Mouse (Mus musculus) erythroblast, adult 5-6 weeks (primary cell): Measurements from ENCODE around the gene Spem2. TPM values are rescaled to one million over a fixed set of nuclear protein-coding genes. Genes with fewer than 3 reads are reported as not detected.
"Not testable (repeated sequence)": the region's sequence is repeated elsewhere in the genome, so short reads cannot be mapped to it uniquely, and the experiment has no call there.

Experiments used
- ATAC-seq: replicated peaks from 2 replicates; pipeline ENCODE4 v1.8.0; 2016; ENCODE audit warnings: moderate number of reproducible peaks, mild to moderate bottlenecking, moderate TSS enrichment, inconsistent platforms; ENCODE audit not compliant: poor library complexity, low FRiP score, severe bottlenecking
- total RNA-seq, 2 experiments: library from RNA; stranded (forward) in 1 of 2; stranded (reverse) in 1 of 2; fragments of 150-400 nt in 1 of 2; fragments of 200-764, 138-1000 nt in 1 of 2; gene quantifications; 2 replicates each; pipeline versions ENCODE4 v1.2.3 to v1.2.4; 2015 to 2017; ENCODE audit warnings: low replicate concordance in 2 of 2

Spem2 gene
- total RNA-seq (2015; ENCODE audit: low replicate concordance) (not detected in 2 replicates), total RNA-seq (2017; ENCODE audit: low replicate concordance) (not detected in 2 replicates)

DNA sequence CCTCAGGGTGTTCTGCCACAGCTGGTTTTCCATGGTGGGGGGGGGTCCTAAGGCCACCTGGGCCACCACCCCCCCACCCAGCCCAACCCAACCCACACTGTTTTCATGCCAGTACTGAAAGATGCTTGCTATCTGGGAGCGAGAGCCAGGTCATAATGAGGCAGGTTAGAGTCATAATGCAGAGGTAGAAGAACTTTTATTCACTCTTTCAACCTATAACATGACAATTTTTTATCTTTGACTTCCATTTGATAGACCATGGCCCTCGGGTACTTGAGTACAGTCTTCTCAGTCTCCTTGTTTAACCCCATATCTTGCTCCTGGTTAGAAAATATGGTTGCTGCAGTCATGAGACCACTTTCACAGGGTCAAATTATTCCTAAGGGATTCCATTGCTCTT lies at the start of gene Spem2:
Gene Spem2, minus strand, starts transcription at position 101 of the 400 bp plus-strand sequence.
- no peak for ATAC-seq

DNA sequence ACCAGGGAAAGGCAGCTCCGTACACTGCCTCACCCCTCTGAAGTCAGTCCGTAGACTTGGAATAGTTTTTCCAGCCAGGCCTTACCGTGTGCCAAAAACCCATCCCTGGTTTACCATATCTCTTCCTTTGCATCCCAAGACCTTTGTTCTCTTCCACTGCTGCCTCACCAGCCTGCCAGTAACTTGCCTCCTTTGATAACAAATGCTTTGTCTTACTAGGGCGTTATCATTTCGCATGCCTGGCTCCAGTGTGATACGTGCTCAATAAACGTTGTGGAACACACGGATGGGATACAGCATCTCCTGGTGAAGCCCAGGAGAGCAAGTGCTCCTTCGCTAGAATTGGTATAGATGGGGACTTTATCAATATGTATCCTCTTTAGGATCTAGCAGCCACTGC lies 49.1 kb upstream of the Spem2 start:
- ATAC-seq: no peak

DNA sequence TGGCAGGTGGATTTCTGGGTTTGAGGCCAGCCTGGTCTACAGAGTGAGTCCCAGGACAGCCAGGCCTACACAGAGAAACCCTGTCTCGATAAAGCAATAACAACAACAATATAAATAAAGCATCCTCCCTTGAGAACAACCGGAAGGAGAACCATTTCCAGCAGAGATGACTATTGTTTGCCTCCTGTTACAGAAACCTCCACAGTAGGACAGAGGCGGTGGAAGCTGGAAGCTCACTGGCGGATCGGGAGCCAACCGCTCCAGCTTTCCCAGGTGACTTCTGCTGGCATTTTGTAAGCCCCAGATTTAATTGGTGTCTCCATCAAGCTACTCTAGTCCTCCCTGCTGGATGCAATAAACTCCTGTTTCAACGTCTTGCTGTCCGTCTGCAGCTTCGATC lies 47.3 kb upstream of the Spem2 start:
- no peak for ATAC-seq

DNA sequence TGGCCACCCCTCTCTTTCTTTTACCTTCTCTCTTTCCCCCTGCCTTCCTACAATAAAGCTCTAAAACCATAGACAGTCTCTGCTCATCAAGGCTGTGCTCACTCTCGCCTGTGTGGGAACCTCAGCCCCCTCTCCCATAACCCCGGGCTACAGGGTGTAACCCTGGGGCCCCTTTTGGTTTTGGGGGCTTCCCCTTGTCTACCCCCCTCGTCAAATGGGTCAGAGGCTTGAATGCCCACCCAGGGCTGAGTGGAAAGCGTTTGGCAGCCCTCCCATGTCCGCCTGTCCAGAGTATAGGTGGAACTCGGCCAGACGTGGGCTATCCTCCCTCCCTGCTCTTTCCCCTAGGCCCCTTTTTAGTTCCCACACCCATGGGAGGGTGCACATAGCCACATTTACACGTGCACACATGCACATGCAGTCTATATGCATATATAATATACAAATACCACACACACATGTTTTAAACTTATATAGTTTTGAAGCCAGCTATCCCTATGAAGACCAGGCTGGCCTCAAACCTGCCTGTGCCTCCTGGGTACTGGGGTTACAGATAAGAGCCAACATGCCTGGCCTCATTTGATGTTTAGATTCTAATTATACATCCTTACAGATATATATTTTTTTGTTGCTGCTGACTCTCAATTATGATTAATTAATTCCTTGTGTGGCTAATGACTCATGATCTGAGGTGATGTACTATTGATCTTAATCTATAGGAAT lies 46.0 kb upstream of the Spem2 start:
- peak; percentile 54; the same call in 1 of the 2 replicates for ATAC-seq

- ATAC-seq: not testable (repeated sequence)
Observed at GRCm38 (mm10) chr11:69863729-69864128, 45.5 kb upstream of the Spem2 start.

- no peak for ATAC-seq
Observed at GRCm38 (mm10) chr11:69858113-69858998, 40.1 kb upstream of the Spem2 start, which contains the start of gene Tnk1. TSS of gene Tnk1 (minus strand) at chr11:69858730.

GRCm38 (mm10) chr11:69855347-69855746 lies 37.1 kb upstream of the Spem2 start:
- ATAC-seq: peak; percentile 60

DNA sequence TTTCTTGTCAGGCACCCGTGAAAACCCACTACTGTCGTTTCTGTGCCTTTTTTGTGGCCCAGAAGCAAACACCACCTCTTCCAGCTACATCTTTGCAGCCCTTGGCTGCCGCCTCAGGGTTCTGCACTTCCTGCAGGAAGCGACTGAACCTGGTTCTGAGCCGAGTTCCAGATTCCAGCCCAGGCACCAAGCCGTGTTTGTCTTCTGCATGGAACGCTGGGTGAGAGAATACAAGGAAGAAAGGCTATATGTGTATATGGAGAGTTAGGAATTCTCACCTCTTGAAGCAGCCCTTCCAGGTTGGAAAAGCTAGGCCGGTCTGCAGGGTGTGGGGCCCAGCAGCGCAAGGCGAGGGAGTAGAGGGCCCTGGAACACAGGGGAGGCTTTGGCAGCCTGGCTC lies 36.4 kb upstream of the Spem2 start:
- 0 out of 2 replicates have a peak, but pooled peaks have one; percentile 9 for ATAC-seq

DNA sequence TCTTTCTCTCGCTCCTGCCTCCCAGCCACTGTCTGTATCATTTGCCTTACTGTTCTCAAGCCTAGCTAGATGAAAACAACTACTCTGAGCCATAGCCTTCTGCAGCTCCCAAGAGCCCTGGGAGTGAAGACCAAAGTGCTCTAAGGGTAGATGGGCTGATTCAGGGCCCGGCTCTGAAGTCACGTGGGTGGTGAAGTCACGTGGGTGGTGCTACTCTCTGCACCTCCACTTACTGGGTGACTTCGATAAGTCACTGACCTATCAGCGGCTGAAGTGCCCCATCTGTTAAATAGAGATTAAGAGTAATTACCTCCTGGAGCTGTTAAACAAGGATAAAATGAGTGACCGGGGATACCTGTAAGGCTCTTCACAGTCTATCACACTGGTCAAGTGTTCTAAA lies 35.7 kb upstream of the Spem2 start:
- peak; percentile 83 for ATAC-seq

- ATAC-seq: no peak
Observed at GRCm38 (mm10) chr11:69850754-69851153, 32.5 kb upstream of the Spem2 start.

DNA sequence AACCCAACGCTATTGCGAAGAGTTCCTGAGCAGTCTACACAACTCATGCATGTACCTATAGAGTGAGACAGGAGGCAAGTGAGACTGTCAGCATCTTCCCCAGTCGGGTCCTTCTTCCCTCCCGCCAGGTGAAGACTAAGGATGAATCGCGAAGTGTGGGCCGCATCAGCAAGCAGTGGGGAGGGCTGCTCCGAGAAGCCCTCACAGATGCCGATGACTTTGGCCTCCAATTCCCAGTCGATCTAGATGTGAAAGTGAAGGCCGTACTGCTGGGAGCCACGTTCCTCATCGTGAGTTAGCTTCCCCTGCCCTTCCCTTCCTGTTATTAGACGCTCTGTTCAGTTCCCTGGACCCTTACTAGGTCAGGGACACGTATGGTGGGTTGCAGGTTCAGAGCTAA lies 31.6 kb upstream of the Spem2 start:
- no peak for ATAC-seq

- no peak for ATAC-seq
Observed at GRCm38 (mm10) chr11:69849128-69849527, 30.9 kb upstream of the Spem2 start.

- ATAC-seq: no peak
Observed at GRCm38 (mm10) chr11:69848021-69848420, 29.8 kb upstream of the Spem2 start.

GRCm38 (mm10) chr11:69846738-69847688 lies 28.7 kb upstream of the Spem2 start:
- peak; percentile 61 for ATAC-seq

GRCm38 (mm10) chr11:69846198-69846680 lies 28.0 kb upstream of the Spem2 start, which contains the start of gene Plscr3:
TSS of gene Plscr3 (plus strand) at chr11:69846376.
- ATAC-seq: peak; percentile 87

DNA sequence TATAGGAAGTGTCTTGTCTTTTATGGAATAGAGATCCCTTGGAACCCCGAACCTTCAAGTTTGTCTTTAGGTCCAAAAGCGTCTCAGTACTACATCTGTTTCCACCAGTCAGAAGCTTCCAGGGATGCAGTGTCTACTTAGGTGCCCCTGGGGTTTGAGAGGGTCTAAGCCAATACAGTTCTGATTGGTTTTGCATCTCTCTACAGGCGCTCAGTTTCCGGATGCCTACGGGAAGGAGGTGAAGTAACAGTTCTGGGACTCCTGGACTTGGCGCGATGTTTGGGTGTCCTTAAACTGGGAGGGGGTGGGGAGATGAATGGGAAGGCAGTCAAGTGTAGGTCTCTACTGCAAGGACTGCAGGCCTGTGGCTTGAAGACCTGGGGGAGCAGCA lies 20.4 kb upstream of the Spem2 start:
- ATAC-seq: peak; percentile 16

GRCm38 (mm10) chr11:69837952-69838713 lies 19.9 kb upstream of the Spem2 start, which contains the start of gene Tmem256:
TSS of gene Tmem256 (plus strand) at chr11:69838514.
- peak; percentile 86 for ATAC-seq

- 0 out of 2 replicates have a peak, but pooled peaks have one; percentile 1 for ATAC-seq
Observed at GRCm38 (mm10) chr11:69837604-69837951, 19.3 kb upstream of the Spem2 start, which contains the start of gene Nlgn2. TSS of gene Nlgn2 (minus strand) at chr11:69837784.
